In the genomic region with DNA sequence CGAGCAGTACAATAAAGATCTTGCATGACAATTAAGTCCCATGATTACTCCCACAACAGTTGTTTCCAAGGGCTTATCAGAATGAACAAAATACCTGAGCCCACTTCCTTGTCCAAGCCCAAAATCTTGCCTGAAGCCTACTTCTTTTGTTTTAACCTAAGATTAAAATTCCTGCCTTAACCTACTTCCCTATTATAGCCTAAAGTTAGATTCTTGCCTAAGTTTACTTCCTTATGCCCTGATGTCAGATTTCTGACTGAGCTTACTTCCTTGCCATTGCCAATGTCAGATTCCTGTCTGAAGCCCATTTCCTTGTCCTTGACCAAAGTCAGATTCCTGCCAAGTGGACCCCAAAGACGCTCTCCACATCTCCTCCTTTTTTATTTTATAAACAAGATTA, we compare ENCODE assay signal across 17 mouse cellular contexts.
"Had no signal": no experiment of that assay in that cellular context is flagged by ENCODE, and none has a peak within 500 bp of the region (broad histone marks: within the 10 kb centered on the region; RNA-seq: fewer than 3 reads in every experiment).

No protein-coding gene starts in this region.

- DNase-seq: lung, adult 2 months; lung, postnatal 14 days; lung, postnatal 36 days; right cerebral cortex, postnatal 14 days; thymus, adult 2 months; thymus, postnatal 25 days; thymus, postnatal 4 days had no signal

- H3K27ac ChIP-seq: lung, embryonic 15.5 days; macrophage; midbrain, embryonic 13.5 days; midbrain, embryonic 15.5 days; neural tube, embryonic 12.5 days; stomach, embryonic 15.5 days; stomach, postnatal 0 days had no signal

- H3K4me2 ChIP-seq: lung, embryonic 15.5 days; midbrain, embryonic 11.5 days; midbrain, embryonic 13.5 days; midbrain, embryonic 15.5 days; neural tube, embryonic 12.5 days; stomach, embryonic 15.5 days had no signal

- H3K9ac ChIP-seq: lung, embryonic 15.5 days; midbrain, embryonic 13.5 days; midbrain, embryonic 15.5 days; neural tube, embryonic 12.5 days; stomach, embryonic 15.5 days had no signal

- H3K4me3 ChIP-seq: lung, embryonic 15.5 days; megakaryocyte, embryonic 14.5 days; midbrain, embryonic 13.5 days; midbrain, embryonic 15.5 days; neural tube, embryonic 12.5 days; stomach, embryonic 15.5 days had no signal

- ATAC-seq: lung, postnatal 0 days; midbrain, embryonic 13.5 days; midbrain, embryonic 15.5 days had no signal

- H3K27me3 ChIP-seq: lung, embryonic 15.5 days; megakaryocyte, embryonic 14.5 days; midbrain, embryonic 13.5 days; midbrain, embryonic 15.5 days; neural tube, embryonic 12.5 days; stomach, embryonic 15.5 days had no signal

- H3K4me1 ChIP-seq: lung, embryonic 15.5 days; megakaryocyte, embryonic 14.5 days; midbrain, embryonic 13.5 days; midbrain, embryonic 15.5 days; neural tube, embryonic 12.5 days; stomach, embryonic 15.5 days had no signal

- H3K9me3 ChIP-seq: lung, embryonic 15.5 days; midbrain, embryonic 13.5 days; midbrain, embryonic 15.5 days; neural tube, embryonic 12.5 days; stomach, embryonic 15.5 days had no signal

- H3K36me3 ChIP-seq: lung, embryonic 15.5 days; midbrain, embryonic 13.5 days; midbrain, embryonic 15.5 days; neural tube, embryonic 12.5 days; stomach, embryonic 15.5 days had no signal
